Mouse (Mus musculus) embryonic facial prominence, embryonic 14.5 days (tissue): ENCODE measurements at regions not wholly inside any gene's neighbourhood (a gene's known extent, or its start where the extent isn't known, plus 50 kb on each side); places are given as distances from the start of the nearest gene placed in this dataset.
A peak's percentile ranks its signal among the peaks of the same experiment; 100 is the strongest.

ENCODE experiments used
- ATAC-seq: fragments of 200-750 bp; cut with Nextera tagmentation; 2 replicates; pipeline ENCODE4 v1.8.0; 2017; ENCODE audit warnings: low read depth, moderate number of reproducible peaks, moderate TSS enrichment
- DNase-seq: peaks from one replicate; pipeline ENCODE4 v3.0.0-alpha.2; 2015; ENCODE audit warnings: low spot score
- H3K27ac ChIP-seq: fragments of 300-500 bp; sonication (generic); replicated peaks from 2 replicates; pipeline ENCODE4 v1.5.1; 2014; ENCODE audit warnings: low read depth, mild to moderate bottlenecking, low read length, moderate library complexity
- H3K27me3 ChIP-seq: fragments of 300-500 bp; sonication (generic); replicated peaks from 2 replicates; pipeline ENCODE4 v1.6.1; 2014; ENCODE audit warnings: low read length; ENCODE audit not compliant: control insufficient read depth, insufficient read depth
- H3K36me3 ChIP-seq: fragments of 300-500 bp; sonication (generic); 2 replicates; pipeline ENCODE4 v1.6.1; 2014; ENCODE audit warnings: low read length, mixed read lengths; ENCODE audit not compliant: control insufficient read depth, insufficient read depth
- H3K4me1 ChIP-seq: fragments of 300-500 bp; sonication (generic); 2 replicates; pipeline ENCODE4 v1.6.1; 2014; ENCODE audit warnings: antibody characterized with exemption, low read length; ENCODE audit not compliant: control insufficient read depth, insufficient read depth
- H3K4me2 ChIP-seq: fragments of 300-500 bp; sonication (generic); 2 replicates; pipeline ENCODE4 v1.6.1; 2014; ENCODE audit warnings: low read depth, mild to moderate bottlenecking, low read length, moderate library complexity, mixed read lengths
- H3K4me3 ChIP-seq: fragments of 300-500 bp; sonication (generic); 2 replicates; pipeline ENCODE4 v1.5.1; 2014; ENCODE audit warnings: low read depth, mild to moderate bottlenecking, low read length
- H3K9ac ChIP-seq: fragments of 300-500 bp; sonication (generic); 2 replicates; pipeline ENCODE4 v1.6.1; 2014; ENCODE audit warnings: low read depth, mild to moderate bottlenecking, low read length, moderate library complexity, mixed read lengths
- H3K9me3 ChIP-seq: fragments of 300-500 bp; sonication (generic); 2 replicates; pipeline ENCODE4 v1.6.1; 2016; ENCODE audit warnings: low read length; ENCODE audit not compliant: control insufficient read depth
- WGBS: fragments of 180-500 bp; shearing (Covaris S2); extraction: QIAGEN DNeasy Blood & Tissue Kit; methylation state at CpG from one replicate; pipeline ENCODE4 v1.1.7; 2014; 5-methylcytosine and 5-hydroxymethylcytosine counted together

- H3K27me3 ChIP-seq, result no peaks in the 10 kb centered on the region
- ATAC-seq, result peak; percentile 76; the same call in 1 of the 2 replicates
- no peaks in the 10 kb centered on the region for H3K9me3 ChIP-seq
- H3K27ac ChIP-seq, result no peak overlapping the region
- DNase-seq, result peak; percentile 63
- no peak overlapping the region for H3K9ac ChIP-seq
- peak overlapping the region; percentile 37 for H3K4me2 ChIP-seq
- H3K36me3 ChIP-seq, result no peaks in the 10 kb centered on the region
- H3K4me3 ChIP-seq, result peak overlapping the region; percentile 4; the same call in 1 of the 2 replicates
- WGBS, result 40% methylated on average over 12 of the region's 12 CpGs
- H3K4me1 ChIP-seq, result no peaks in the 10 kb centered on the region
These were observed 398.0 kb downstream of the Prim2 start for GRCm38 (mm10) chr1:33271437-33272145.

- no peaks in the 10 kb centered on the region for H3K9me3 ChIP-seq
- no peak overlapping the region for H3K27ac ChIP-seq
- no peaks in the 10 kb centered on the region for H3K36me3 ChIP-seq
- H3K4me1 ChIP-seq, result no peaks in the 10 kb centered on the region
- no peak overlapping the region for H3K4me2 ChIP-seq
- H3K9ac ChIP-seq, result no peak overlapping the region
- no peaks in the 10 kb centered on the region for H3K27me3 ChIP-seq
- H3K4me3 ChIP-seq, result no peak overlapping the region
- 70% methylated on average over 4 of the region's 4 CpGs for WGBS
- ATAC-seq (no peak), DNase-seq (no peak)
These were observed 400.4 kb downstream of the Prim2 start for GRCm38 (mm10) chr1:33269162-33269561.

DNA sequence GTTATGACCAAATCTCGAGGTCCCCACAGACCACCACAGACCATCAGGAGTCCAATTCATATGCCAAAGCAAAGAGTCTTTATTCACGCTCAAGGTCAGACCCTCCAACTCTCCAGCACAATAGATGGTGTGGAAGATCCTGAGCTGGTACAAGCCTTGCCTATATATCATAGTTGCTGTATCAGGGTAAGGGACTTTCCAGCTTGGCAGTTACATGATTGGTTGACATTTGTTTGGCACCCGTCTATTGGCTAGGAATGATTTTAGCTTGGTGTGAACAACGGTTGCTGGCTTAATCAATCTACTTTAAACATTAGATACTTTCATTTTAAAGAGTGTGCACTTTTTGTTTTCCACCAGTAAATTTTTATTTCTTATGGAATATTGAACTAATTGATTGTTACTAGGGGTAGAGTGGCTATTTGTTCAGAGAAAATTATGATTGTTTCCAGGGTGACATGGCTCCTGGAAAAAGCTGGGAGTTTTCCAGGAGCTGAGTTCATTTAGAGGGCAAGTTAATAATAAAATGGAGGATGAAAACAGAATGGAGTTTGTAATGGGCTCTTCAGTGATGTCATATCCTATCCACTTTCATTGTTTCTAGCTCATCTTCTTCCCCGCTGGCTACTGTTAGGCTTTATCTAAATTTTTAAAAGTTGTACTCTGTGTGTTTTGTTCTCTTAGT, 403.7 kb downstream of the Prim2 start:
- no peak for DNase-seq
- WGBS, result 82% methylated on average over 5 of the region's 5 CpGs
- H3K36me3 ChIP-seq, result no peaks in the 10 kb centered on the region

GRCm38 (mm10) chr1:33249474-33249873, 420.1 kb downstream of the Prim2 start:
- DNase-seq (no peak), ATAC-seq (no peak)
- no peak overlapping the region for H3K4me2 ChIP-seq
- no peak overlapping the region for H3K4me3 ChIP-seq
- 85% methylated on average over 5 of the region's 5 CpGs for WGBS
- H3K4me1 ChIP-seq, result no peaks in the 10 kb centered on the region
- no peaks in the 10 kb centered on the region for H3K27me3 ChIP-seq
- H3K9me3 ChIP-seq, result no peaks in the 10 kb centered on the region
- H3K36me3 ChIP-seq, result no peaks in the 10 kb centered on the region
- no peak overlapping the region for H3K9ac ChIP-seq
- no peak overlapping the region for H3K27ac ChIP-seq

More for the DNA sequence above, 403.7 kb downstream of the Prim2 start:
- Histone ChIP-seq H3K27me3 (no peaks in the 10 kb centered on the region), H3K4me2 (no peak overlapping the region), H3K9ac (no peak overlapping the region), H3K4me1 (no peaks in the 10 kb centered on the region), H3K27ac (no peak overlapping the region), H3K9me3 (no peaks in the 10 kb centered on the region), H3K4me3 (no peak overlapping the region)
- no peak for ATAC-seq

DNA sequence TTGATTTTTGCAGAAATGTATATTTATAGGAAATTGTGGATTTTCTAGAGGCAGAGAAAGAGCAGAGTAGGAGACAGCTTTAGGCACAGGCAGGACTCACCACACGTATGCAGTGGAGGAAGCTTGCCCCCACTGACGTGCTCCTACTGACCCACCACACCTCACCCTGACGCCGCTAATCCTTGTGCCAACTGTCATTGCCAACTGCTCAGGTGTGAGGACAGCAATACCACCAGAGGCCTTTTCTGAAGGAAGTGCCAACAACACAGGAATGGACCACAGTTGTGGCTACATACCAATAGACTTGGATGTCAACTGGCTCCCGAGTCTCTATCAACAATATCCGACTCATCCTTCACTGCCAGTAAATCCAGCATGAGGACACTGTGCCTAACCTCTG, 422.5 kb downstream of the Prim2 start:
- Histone ChIP-seq H3K27me3 (no peaks in the 10 kb centered on the region), H3K4me3 (no peak overlapping the region), H3K27ac (no peak overlapping the region), H3K4me2 (no peak overlapping the region), H3K9ac (no peak overlapping the region), H3K4me1 (no peaks in the 10 kb centered on the region), H3K36me3 (no peaks in the 10 kb centered on the region), H3K9me3 (no peaks in the 10 kb centered on the region)
- WGBS, result 82% methylated on average over 6 of the region's 6 CpGs
- ATAC-seq (no peak), DNase-seq (no peak)

DNA sequence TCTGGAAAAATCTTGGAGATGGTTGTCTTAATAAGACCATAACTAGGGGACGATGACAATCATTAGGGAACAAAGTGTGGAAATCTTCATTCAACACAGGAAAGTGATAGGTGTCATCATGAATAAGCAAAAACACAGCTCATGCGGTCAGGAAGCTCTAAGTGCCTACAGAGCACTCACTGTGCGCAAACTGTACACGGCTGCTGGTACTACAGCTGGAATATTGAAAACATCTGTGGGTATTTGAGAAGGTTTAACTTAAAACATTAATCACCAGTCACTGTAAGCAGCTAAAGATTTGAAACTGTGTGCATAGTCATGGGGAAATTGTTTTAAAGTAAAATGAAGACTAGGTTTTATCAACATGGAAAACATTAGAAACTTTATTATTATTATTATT, 424.4 kb downstream of the Prim2 start:
- no peaks in the 10 kb centered on the region for H3K9me3 ChIP-seq
- H3K27me3 ChIP-seq, result no peaks in the 10 kb centered on the region
- no peak overlapping the region for H3K4me3 ChIP-seq
- H3K9ac ChIP-seq, result no peak overlapping the region
- 33% methylated on average over 4 of the region's 4 CpGs for WGBS
- no peak for ATAC-seq
- H3K27ac ChIP-seq, result no peak overlapping the region
- no peaks in the 10 kb centered on the region for H3K4me1 ChIP-seq
- no peaks in the 10 kb centered on the region for H3K36me3 ChIP-seq
- peak; percentile 63 for DNase-seq
- peak overlapping the region; percentile 25 for H3K4me2 ChIP-seq

- WGBS, result 65% methylated on average over 8 of the region's 8 CpGs
- H3K4me3 ChIP-seq, result no peak overlapping the region
- no peak overlapping the region for H3K27ac ChIP-seq
- peak overlapping the region; percentile 25 for H3K4me2 ChIP-seq
- H3K27me3 ChIP-seq, result no peaks in the 10 kb centered on the region
- no peak for ATAC-seq
- H3K9ac ChIP-seq, result no peak overlapping the region
- peak; percentile 8 for DNase-seq
- H3K9me3 ChIP-seq, result no peaks in the 10 kb centered on the region
- no peaks in the 10 kb centered on the region for H3K36me3 ChIP-seq
- no peaks in the 10 kb centered on the region for H3K4me1 ChIP-seq
These were observed 424.9 kb downstream of the Prim2 start for GRCm38 (mm10) chr1:33244691-33245090.

- no peak for ATAC-seq
- no peaks in the 10 kb centered on the region for H3K27me3 ChIP-seq
- H3K4me1 ChIP-seq, result no peaks in the 10 kb centered on the region
- H3K36me3 ChIP-seq, result no peaks in the 10 kb centered on the region
- 78% methylated on average over 6 of the region's 6 CpGs for WGBS
- no peak overlapping the region for H3K4me3 ChIP-seq
- H3K4me2 ChIP-seq, result no peak overlapping the region
- H3K9ac ChIP-seq, result no peak overlapping the region
- no peak overlapping the region for H3K27ac ChIP-seq
- no peaks in the 10 kb centered on the region for H3K9me3 ChIP-seq
- DNase-seq, result no peak
These were observed 446.6 kb downstream of the Prim2 start for GRCm38 (mm10) chr1:33222997-33223396.

DNA sequence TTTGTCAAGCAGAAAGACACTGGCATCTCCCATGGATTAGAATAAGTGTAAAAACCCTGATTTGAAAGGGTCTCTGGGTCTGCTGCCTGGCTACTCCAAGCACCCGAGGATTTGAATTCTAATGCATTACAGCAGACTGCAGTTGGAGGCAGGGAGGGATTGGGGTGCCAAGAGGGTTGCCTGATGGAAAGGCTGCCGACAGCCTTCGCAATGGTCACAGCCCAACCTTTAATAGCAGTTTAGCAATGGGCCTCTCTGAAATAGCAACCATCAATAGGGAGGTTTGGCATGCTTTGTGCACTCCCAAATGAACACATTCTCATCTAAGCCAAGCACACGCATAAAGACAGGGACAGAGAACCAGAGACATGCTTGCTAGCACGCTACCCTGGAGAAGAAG, 454.8 kb downstream of the Prim2 start:
- no peaks in the 10 kb centered on the region for H3K36me3 ChIP-seq
- H3K4me1 ChIP-seq, result no peaks in the 10 kb centered on the region
- WGBS, result 69% methylated on average over 5 of the region's 5 CpGs
- H3K4me2 ChIP-seq, result no peak overlapping the region
- no peak overlapping the region for H3K27ac ChIP-seq
- H3K9ac ChIP-seq, result no peak overlapping the region
- DNase-seq (no peak), ATAC-seq (no peak)
- no peaks in the 10 kb centered on the region for H3K27me3 ChIP-seq
- no peaks in the 10 kb centered on the region for H3K9me3 ChIP-seq
- no peak overlapping the region for H3K4me3 ChIP-seq
